8 mouse cellular contexts compared by ENCODE assay signal in genomic region chr4:155217241-155218103, GRCm38 (mm10). TPM values are rescaled to one million over a fixed set of nuclear protein-coding genes. Genes with fewer than 3 reads are reported as not detected.
DNase-seq lines count a peak whose midpoint lies in the region; ATAC-seq and TF ChIP-seq lines count a peak whose summit lies in the region.

No protein-coding gene starts in this region.

- no peak for TF ChIP-seq CTCF in lung, postnatal 0 days (IDR thresholded peaks at IDR 0.05)

- H3K4me3 ChIP-seq in midbrain, embryonic 10.5 days, result peak overlapping the region; percentile 98
- H3K4me3 ChIP-seq in midbrain, embryonic 16.5 days (ENCODE audit: low read depth, low read length), result no peak overlapping the region
- H3K4me3 ChIP-seq in embryonic facial prominence, embryonic 15.5 days (replicated peaks), result peak overlapping the region; percentile 87
- H3K4me3 ChIP-seq in lung, postnatal 0 days (ENCODE audit: low read depth, low read length), result peak overlapping the region; percentile 92; the same call in 1 of the 2 replicates

- no peak for DNase-seq in midbrain, embryonic 10.5 days (ENCODE audit: low spot score)
- DNase-seq in kidney, adult 18-20 months, result peak; percentile 62
- peak; percentile 90 for DNase-seq in lung, postnatal 0 days (ENCODE audit: low spot score)
- peak; percentile 54 for DNase-seq in splenic B cell, adult 2 months (ENCODE audit: low read depth, low spot score)
- DNase-seq in urinary bladder, postnatal 36 days (ENCODE audit: low spot score in 2 of 2), result no peak
- no peak for DNase-seq in left cerebral cortex, postnatal 36 days (ENCODE audit: low spot score in 2 of 2)

- no peaks in the 10 kb centered on the region for H3K27me3 ChIP-seq in midbrain, embryonic 10.5 days (ENCODE audit: low read depth, poor library complexity, severe bottlenecking)
- no peaks in the 10 kb centered on the region for H3K27me3 ChIP-seq in midbrain, embryonic 16.5 days (ENCODE audit: control insufficient read depth, insufficient read depth, low read depth, low read length)
- H3K27me3 ChIP-seq in embryonic facial prominence, embryonic 15.5 days, result no peaks in the 10 kb centered on the region
- H3K27me3 ChIP-seq in lung, postnatal 0 days (replicated peaks; ENCODE audit: insufficient read depth, low read length), result no peaks in the 10 kb centered on the region
- no peaks in the 10 kb centered on the region for H3K27me3 ChIP-seq in splenic B cell, adult 2 months (ENCODE audit: control insufficient read depth, insufficient read depth, low read length, poor library complexity, severe bottlenecking)

- ATAC-seq in midbrain, embryonic 16.5 days, result no peak
- no peak for ATAC-seq in embryonic facial prominence, embryonic 15.5 days (ENCODE audit: insufficient number of reproducible peaks, low FRiP score, low TSS enrichment, low read depth)
- ATAC-seq in lung, postnatal 0 days, result peak; percentile 70

- WGBS in midbrain, embryonic 10.5 days, result 75% methylated on average over 12 of the region's 12 CpGs
- WGBS in midbrain, embryonic 16.5 days, result 77% methylated on average over 12 of the region's 12 CpGs
- 41% methylated on average over 12 of the region's 12 CpGs for WGBS in embryonic facial prominence, embryonic 15.5 days
- WGBS in lung, postnatal 0 days, result 21% methylated on average over 12 of the region's 12 CpGs

- peak overlapping the region; percentile 42 for H3K27ac ChIP-seq in midbrain, embryonic 10.5 days (replicated peaks)
- no peak overlapping the region for H3K27ac ChIP-seq in midbrain, embryonic 16.5 days (ENCODE audit: low read length)
- peak overlapping the region; percentile 34; the same call in 1 of the 2 replicates for H3K27ac ChIP-seq in embryonic facial prominence, embryonic 15.5 days (replicated peaks)
- H3K27ac ChIP-seq in lung, postnatal 0 days (ENCODE audit: low read length), result peak overlapping the region; percentile 73

- TF ChIP-seq EP300 in lung, postnatal 0 days (IDR thresholded peaks at IDR 0.05), result peak; percentile 71; the same call in 1 of the 2 replicates

- no peaks in the 10 kb centered on the region for H3K9me3 ChIP-seq in midbrain, embryonic 10.5 days (replicated peaks)
- no peaks in the 10 kb centered on the region for H3K9me3 ChIP-seq in midbrain, embryonic 16.5 days (replicated peaks; ENCODE audit: control insufficient read depth, low read length, poor library complexity, severe bottlenecking)
- H3K9me3 ChIP-seq in embryonic facial prominence, embryonic 15.5 days (replicated peaks), result no peaks in the 10 kb centered on the region
- no peaks in the 10 kb centered on the region for H3K9me3 ChIP-seq in lung, postnatal 0 days (ENCODE audit: low read length)

- intact Hi-C loops in left cerebral cortex, postnatal 36 days (cut with DNase I), result no loop called here

- H3K4me1 ChIP-seq in midbrain, embryonic 10.5 days, result peaks cover 91% of the 10 kb centered on the region
- H3K4me1 ChIP-seq in midbrain, embryonic 16.5 days (ENCODE audit: control insufficient read depth, insufficient read depth, low read length), result peaks cover 71% of the 10 kb centered on the region
- peaks cover 77% of the 10 kb centered on the region for H3K4me1 ChIP-seq in embryonic facial prominence, embryonic 15.5 days
- peaks cover 65% of the 10 kb centered on the region for H3K4me1 ChIP-seq in lung, postnatal 0 days (ENCODE audit: insufficient read depth, low read depth, low read length)

- H3K9ac ChIP-seq in midbrain, embryonic 16.5 days (ENCODE audit: low read depth, low read length), result no peak overlapping the region
- H3K9ac ChIP-seq in embryonic facial prominence, embryonic 15.5 days, result no peak overlapping the region
- no peak overlapping the region for H3K9ac ChIP-seq in lung, postnatal 0 days (replicated peaks; ENCODE audit: low read depth)

- H3K36me3 ChIP-seq in midbrain, embryonic 10.5 days, result peaks cover 37% of the 10 kb centered on the region
- H3K36me3 ChIP-seq in midbrain, embryonic 16.5 days (ENCODE audit: control insufficient read depth, insufficient read depth, low read length), result no peaks in the 10 kb centered on the region
- H3K36me3 ChIP-seq in embryonic facial prominence, embryonic 15.5 days, result no peaks in the 10 kb centered on the region
- no peaks in the 10 kb centered on the region for H3K36me3 ChIP-seq in lung, postnatal 0 days (ENCODE audit: insufficient read depth, low read length)
- H3K36me3 ChIP-seq in splenic B cell, adult 2 months (ENCODE audit: control insufficient read depth, insufficient read depth, low read length, poor library complexity, severe bottlenecking), result no peaks in the 10 kb centered on the region; the same call in 1 of the 2 replicates

- no peak overlapping the region for H3K4me2 ChIP-seq in midbrain, embryonic 16.5 days (ENCODE audit: low read length)
- H3K4me2 ChIP-seq in embryonic facial prominence, embryonic 15.5 days (replicated peaks), result peak overlapping the region; percentile 90
- H3K4me2 ChIP-seq in lung, postnatal 0 days (replicated peaks; ENCODE audit: low read depth, low read length), result peak overlapping the region; percentile 83

RNA-seq across cellular contexts. Expression of gene Ski, which starts 4.9 kb away (rescaled TPM):
- polyA plus RNA-seq in midbrain, embryonic 10.5 days (2016; fragmentation: Nextera tagmentation; extraction: Ambion mirVana), result 8.9 and 10.1 TPM in 2 replicates
- polyA plus RNA-seq in midbrain, embryonic 16.5 days (2015; fragmentation: Nextera tagmentation; extraction: Ambion mirVana), result 9.6 and 10.1 TPM in 2 replicates
- 24.4 and 26.3 TPM in 2 replicates for polyA plus RNA-seq in embryonic facial prominence, embryonic 15.5 days (2015; fragmentation: Nextera tagmentation; extraction: Ambion mirVana)
- polyA plus RNA-seq in lung, postnatal 0 days (2015; fragmentation: Nextera tagmentation; extraction: Ambion mirVana), result 22.6 and 23.2 TPM in 2 replicates
- total RNA-seq in left cerebral cortex, postnatal 36 days (2021), result 100 to 1,000 TPM; 113 to 119 TPM

RNA-seq across cellular contexts. Expression of gene Faap20, which starts 32.1 kb away (rescaled TPM):
- polyA plus RNA-seq in midbrain, embryonic 10.5 days (2016; fragmentation: Nextera tagmentation; extraction: Ambion mirVana), result 118 and 120 TPM in 2 replicates
- polyA plus RNA-seq in midbrain, embryonic 16.5 days (2015; fragmentation: Nextera tagmentation; extraction: Ambion mirVana), result 69.8 and 70.1 TPM in 2 replicates
- 74.9 and 75.0 TPM in 2 replicates for polyA plus RNA-seq in embryonic facial prominence, embryonic 15.5 days (2015; fragmentation: Nextera tagmentation; extraction: Ambion mirVana)
- 61.4 and 66.6 TPM in 2 replicates for polyA plus RNA-seq in lung, postnatal 0 days (2015; fragmentation: Nextera tagmentation; extraction: Ambion mirVana)
- 10 to 100 TPM; 26.0 to 28.0 TPM for total RNA-seq in left cerebral cortex, postnatal 36 days (2021)

Comparison
In these comparisons a context has a peak if more than half of its experiments do, and no peak if none do; other contexts are left out.
1. DNase-seq: peak in kidney, adult 18-20 months (single experiment), lung, postnatal 0 days (single experiment) and splenic B cell, adult 2 months (single experiment); none in midbrain, embryonic 10.5 days (single experiment), urinary bladder, postnatal 36 days (0 of 2) and left cerebral cortex, postnatal 36 days (0 of 2).